Comparison of ENCODE assay signal across 8 mouse cellular contexts in genomic region chr1:90998268-90998890, GRCm38 (mm10). TPM values are rescaled to one million over a fixed set of nuclear protein-coding genes. Genes with fewer than 3 reads are reported as not detected.
A peak's percentile ranks its signal among the peaks of the same experiment; 100 is the strongest.
DNase-seq lines count a peak whose midpoint lies in the region; ATAC-seq and TF ChIP-seq lines count a peak whose summit lies in the region.

Gene Lrrfip1, plus strand, starts transcription at chr1:90998737.

- peaks cover 2% of the 10 kb centered on the region for H3K79me2 ChIP-seq in heart, adult 2 months (replicated peaks; ENCODE audit: control insufficient read depth, insufficient read depth, low read length)

- no peak for TF ChIP-seq EP300 in heart, adult 2 months (IDR thresholded peaks at IDR 0.05; ENCODE audit: insufficient read depth, low read depth, low read length)
- TF ChIP-seq EP300 in liver, embryonic 14.5 days (IDR thresholded peaks at IDR 0.05; ENCODE audit: low read depth): no peak

- peak; percentile 53; the same call in 1 of the 2 replicates for TF ChIP-seq POLR2A in heart, adult 2 months (IDR thresholded peaks at IDR 0.05; ENCODE audit: insufficient read depth, low read depth, low read length)

- peak; percentile 78 for DNase-seq in adrenal gland, postnatal 10 days
- peak; percentile 65 for DNase-seq in embryonic facial prominence, embryonic 14.5 days (ENCODE audit: low spot score)
- DNase-seq in heart, adult 2 months: peak; percentile 85 to 87
- DNase-seq in liver, embryonic 14.5 days (ENCODE audit: low read depth in 3 of 3, low spot score in 3 of 3): no peak
- no peak for DNase-seq in spleen, postnatal 14 days (ENCODE audit: low spot score in 2 of 2)

- peak within 1 kb of the TSS; percentile 63; the same call in 1 of the 2 replicates for H3K27ac ChIP-seq in embryonic facial prominence, embryonic 14.5 days (replicated peaks; ENCODE audit: low read depth, low read length)
- peak within 1 kb of the TSS; percentile 80 for H3K27ac ChIP-seq in heart, adult 2 months
- no peak within 1 kb of the TSS for H3K27ac ChIP-seq in kidney, embryonic 16.5 days (ENCODE audit: low read length)
- no peak within 1 kb of the TSS for H3K27ac ChIP-seq in liver, embryonic 14.5 days
- H3K27ac ChIP-seq in neural tube, embryonic 12.5 days: no peak within 1 kb of the TSS

- H3K9me3 ChIP-seq in E14TG2a.4 (ENCODE audit: low read length): peaks cover 27% of the 10 kb centered on the region
- H3K9me3 ChIP-seq in embryonic facial prominence, embryonic 14.5 days (ENCODE audit: control insufficient read depth, low read length): no peaks in the 10 kb centered on the region
- H3K9me3 ChIP-seq in kidney, embryonic 16.5 days (ENCODE audit: low read length): peaks cover 7% of the 10 kb centered on the region; the same call in 1 of the 2 replicates
- no peaks in the 10 kb centered on the region for H3K9me3 ChIP-seq in liver, embryonic 14.5 days (ENCODE audit: control insufficient read depth, low read length)
- no peaks in the 10 kb centered on the region for H3K9me3 ChIP-seq in neural tube, embryonic 12.5 days

- H3K27me3 ChIP-seq in E14TG2a.4 (ENCODE audit: insufficient read depth, low read length): peaks cover 63% of the 10 kb centered on the region
- H3K27me3 ChIP-seq in embryonic facial prominence, embryonic 14.5 days (replicated peaks; ENCODE audit: control insufficient read depth, insufficient read depth, low read length): no peaks in the 10 kb centered on the region
- no peaks in the 10 kb centered on the region for H3K27me3 ChIP-seq in heart, adult 2 months (ENCODE audit: control insufficient read depth, insufficient read depth, low read length)
- no peaks in the 10 kb centered on the region for H3K27me3 ChIP-seq in kidney, embryonic 16.5 days (ENCODE audit: insufficient read depth, low read length)
- peaks cover 13% of the 10 kb centered on the region for H3K27me3 ChIP-seq in liver, embryonic 14.5 days (ENCODE audit: control insufficient read depth, insufficient read depth, low read length)
- H3K27me3 ChIP-seq in neural tube, embryonic 12.5 days (replicated peaks): no peaks in the 10 kb centered on the region

- H3K4me2 ChIP-seq in embryonic facial prominence, embryonic 14.5 days (ENCODE audit: low read depth, low read length): peak within 1 kb of the TSS; percentile 99
- peak within 1 kb of the TSS; percentile 100 for H3K4me2 ChIP-seq in kidney, embryonic 16.5 days (replicated peaks; ENCODE audit: low read depth, low read length)
- peak within 1 kb of the TSS; percentile 63 for H3K4me2 ChIP-seq in liver, embryonic 14.5 days (ENCODE audit: low read depth)
- H3K4me2 ChIP-seq in neural tube, embryonic 12.5 days (replicated peaks): peak within 1 kb of the TSS; percentile 96

- ATAC-seq in embryonic facial prominence, embryonic 14.5 days (ENCODE audit: low read depth): peak; percentile 84
- ATAC-seq in kidney, embryonic 16.5 days (ENCODE audit: low FRiP score, low TSS enrichment): peak; percentile 80
- ATAC-seq in liver, embryonic 14.5 days (ENCODE audit: insufficient read depth): no peak
- peak; percentile 77 for ATAC-seq in neural tube, embryonic 12.5 days (ENCODE audit: low FRiP score, low read depth)

- peaks cover 5% of the 10 kb centered on the region; the same call in 1 of the 2 replicates for H3K4me1 ChIP-seq in E14TG2a.4 (replicated peaks; ENCODE audit: low read depth, low read length)
- H3K4me1 ChIP-seq in embryonic facial prominence, embryonic 14.5 days (ENCODE audit: control insufficient read depth, insufficient read depth, low read length): peaks cover 10% of the 10 kb centered on the region
- peaks cover 29% of the 10 kb centered on the region for H3K4me1 ChIP-seq in heart, adult 2 months (ENCODE audit: control insufficient read depth, insufficient read depth, low read length)
- H3K4me1 ChIP-seq in kidney, embryonic 16.5 days (ENCODE audit: insufficient read depth, low read length): peaks cover 14% of the 10 kb centered on the region; the same call in 1 of the 2 replicates
- H3K4me1 ChIP-seq in liver, embryonic 14.5 days (replicated peaks; ENCODE audit: control insufficient read depth in 2 of 2, insufficient read depth in 2 of 2, low read length in 1 of 2): peaks cover 0 to 7% of the 10 kb centered on the region in 2 experiments; a peak in 1 of 4 replicates
- H3K4me1 ChIP-seq in neural tube, embryonic 12.5 days: peaks cover 22% of the 10 kb centered on the region

- peak within 1 kb of the TSS; percentile 90 for H3K9ac ChIP-seq in embryonic facial prominence, embryonic 14.5 days (ENCODE audit: low read depth, low read length)
- peak within 1 kb of the TSS; percentile 98 for H3K9ac ChIP-seq in heart, adult 2 months (ENCODE audit: low read depth, low read length)
- H3K9ac ChIP-seq in kidney, embryonic 16.5 days (replicated peaks; ENCODE audit: low read length): peak within 1 kb of the TSS; percentile 84
- no peak within 1 kb of the TSS; the same call in 1 of the 2 replicates for H3K9ac ChIP-seq in liver, embryonic 14.5 days (replicated peaks)
- peak within 1 kb of the TSS; percentile 83 for H3K9ac ChIP-seq in neural tube, embryonic 12.5 days

- no peak for TF ChIP-seq CTCF in E14TG2a.4 (conservative IDR thresholded peaks at IDR 0.05; ENCODE audit: low read length)
- TF ChIP-seq CTCF in heart, adult 2 months (IDR thresholded peaks at IDR 0.05): no peak
- no peak for TF ChIP-seq CTCF in liver, embryonic 14.5 days (IDR thresholded peaks at IDR 0.05; ENCODE audit: low read depth)

- H3K36me3 ChIP-seq in E14TG2a.4 (ENCODE audit: insufficient read depth, low read length): no peaks in the 10 kb centered on the region
- no peaks in the 10 kb centered on the region for H3K36me3 ChIP-seq in embryonic facial prominence, embryonic 14.5 days (ENCODE audit: control insufficient read depth, insufficient read depth, low read length)
- H3K36me3 ChIP-seq in heart, adult 2 months (ENCODE audit: control insufficient read depth, insufficient read depth, low read length): peaks cover 5% of the 10 kb centered on the region; the same call in 1 of the 2 replicates
- H3K36me3 ChIP-seq in kidney, embryonic 16.5 days (ENCODE audit: insufficient read depth, low read length): no peaks in the 10 kb centered on the region
- H3K36me3 ChIP-seq in liver, embryonic 14.5 days (replicated peaks; ENCODE audit: control insufficient read depth, insufficient read depth, low read depth): no peaks in the 10 kb centered on the region
- H3K36me3 ChIP-seq in neural tube, embryonic 12.5 days: no peaks in the 10 kb centered on the region

- peak within 1 kb of the TSS; percentile 78 for H3K4me3 ChIP-seq in E14TG2a.4 (replicated peaks; ENCODE audit: low read length)
- H3K4me3 ChIP-seq in embryonic facial prominence, embryonic 14.5 days (ENCODE audit: low read depth, low read length): peak within 1 kb of the TSS; percentile 81
- peak within 1 kb of the TSS; percentile 81 for H3K4me3 ChIP-seq in heart, adult 2 months
- H3K4me3 ChIP-seq in kidney, embryonic 16.5 days (ENCODE audit: low read length): peak within 1 kb of the TSS; percentile 72
- peak within 1 kb of the TSS; percentile 50 to 57 for H3K4me3 ChIP-seq in liver, embryonic 14.5 days (ENCODE audit: insufficient read depth in 1 of 2, low read depth in 2 of 2, low read length in 2 of 2)
- H3K4me3 ChIP-seq in neural tube, embryonic 12.5 days: peak within 1 kb of the TSS; percentile 70

- intact Hi-C loops in heart, adult 2 months (cut with DNase I): loop anchor here (5.0 kb wide), 1 partner anchor 34 kb away; no protein-coding TSS in a partner anchor

- 3% methylated on average over 56 of the region's 59 CpGs for WGBS in embryonic facial prominence, embryonic 14.5 days
- 2% methylated on average over 59 of the region's 59 CpGs for WGBS in heart, adult 2 months
- WGBS in kidney, embryonic 16.5 days: 2% methylated on average over 57 of the region's 59 CpGs
- 2% methylated on average over 48 of the region's 59 CpGs for WGBS in liver, embryonic 14.5 days (ENCODE audit: insufficient replicate concordance)
- WGBS in neural tube, embryonic 12.5 days: 3% methylated on average over 59 of the region's 59 CpGs

RNA-seq across cellular contexts. Expression of gene Lrrfip1, which starts in this region (rescaled TPM):
- total RNA-seq in adrenal gland, postnatal 10 days (2021): 10 to 100 TPM; 42.7 to 57.2 TPM
- 51.6 and 58.6 TPM in 2 replicates for polyA plus RNA-seq in embryonic facial prominence, embryonic 14.5 days (2014; fragmentation: Nextera tagmentation; extraction: Ambion mirVana)
- total RNA-seq in heart, adult 2 months (2021): 10 to 100 TPM; 63.5 to 75.5 TPM
- polyA plus RNA-seq in heart, adult 2 months (2012; rRNA removed): 32.9 and 44.2 TPM in 2 replicates
- 45.9 and 50.8 TPM in 2 replicates for polyA plus RNA-seq in kidney, embryonic 16.5 days (2015; fragmentation: Nextera tagmentation; extraction: Ambion mirVana)
- polyA plus RNA-seq in liver, embryonic 14.5 days (2012; rRNA removed): 4.6 and 9.4 TPM in 2 replicates
- 10.0 and 12.5 TPM in 2 replicates for polyA plus RNA-seq in liver, embryonic 14.5 days (2014; fragmentation: Nextera tagmentation; extraction: Ambion mirVana)
- polyA plus RNA-seq in neural tube, embryonic 12.5 days (2016; fragmentation: Nextera tagmentation; extraction: Ambion mirVana): 27.6 and 27.9 TPM in 2 replicates

Comparison
In these comparisons a context has a peak if more than half of its experiments do, and no peak if none do; other contexts are left out.
1. DNase-seq: peak in adrenal gland, postnatal 10 days (single experiment), embryonic facial prominence, embryonic 14.5 days (single experiment) and heart, adult 2 months (2 of 2); none in liver, embryonic 14.5 days (0 of 3) and spleen, postnatal 14 days (0 of 2).
2. H3K27ac ChIP-seq: peak in embryonic facial prominence, embryonic 14.5 days (single experiment) and heart, adult 2 months (single experiment); none in kidney, embryonic 16.5 days (single experiment), liver, embryonic 14.5 days (single experiment) and neural tube, embryonic 12.5 days (single experiment).
3. Peak in every context shown above with its lines, with median percentiles within 50 percentile points of each other: H3K4me3 ChIP-seq and H3K4me2 ChIP-seq.